Mouse (Mus musculus) spleen, adult 2 months (tissue): ENCODE data around the gene Sorbs1.

Experiments used
- CTCF ChIP-seq: fragments of 200-500 bp; IDR thresholded peaks from 2 replicates; pipeline ENCODE4 v1.5.1; 2011; ENCODE audit warnings: mild to moderate bottlenecking, inconsistent platforms; ENCODE audit not compliant: insufficient read depth, insufficient read length, insufficient replicate concordance; ENCODE audit errors: extremely low read depth
- POLR2A ChIP-seq: fragments of 200-500 bp; IDR thresholded peaks from 2 replicates; pipeline ENCODE4 v1.6.1; 2011; ENCODE audit warnings: low read depth, low read length, inconsistent platforms

GRCm38 (mm10) chr19:40359712-40360394 is 153.7 kb downstream of the Sorbs1 start:
- TF ChIP-seq CTCF (no peak), POLR2A (no peak)
